Mouse (Mus musculus): Measurements from ENCODE around the gene Camk2b. TPM values are rescaled to one million over a fixed set of nuclear protein-coding genes. Genes with fewer than 3 reads are reported as not detected.

The Camk2b gene
- total RNA-seq, 2 experiments from 2014 or later: 644 to 664 TPM

Other genes starting within 250 kb of the Camk2b start
- 10 to 100 TPM in 1 of 2 experiments, 1 to 10 TPM in 1; 8.9 to 13.7 TPM for gene Polm, start 228.3 kb downstream of the Camk2b start, total RNA-seq (2021)
- gene Aebp1, start 204.4 kb downstream of the Camk2b start, total RNA-seq (2021): 10 to 100 TPM; 12.4 to 19.1 TPM
- 10 to 100 TPM; 18.0 to 19.2 TPM for gene Pold2, start 188.1 kb downstream of the Camk2b start, total RNA-seq (2021)
- gene Myl7, start 167.6 kb downstream of the Camk2b start, total RNA-seq (2021): not detected
- 1 to 10 TPM; 1.6 to 2.2 TPM for gene Gck, start 116.3 kb downstream of the Camk2b start, total RNA-seq (2021)
- 10 to 100 TPM; 82.8 to 91.0 TPM for gene Ykt6, start 110.7 kb downstream of the Camk2b start, total RNA-seq (2021)
- under 1 TPM in 1 of 2 experiments, not detected in 1; 0.25 TPM for gene A730071L15Rik, start 133.7 kb upstream of the Camk2b start, total RNA-seq (2021)
- gene Nudcd3, start 134.1 kb upstream of the Camk2b start, total RNA-seq (2021): 100 to 1,000 TPM; 120 to 133 TPM
- gene Npc1l1, start 163.8 kb upstream of the Camk2b start, total RNA-seq (2021): 1 to 10 TPM in 1 of 2 experiments, under 1 TPM in 1; 0.72 to 1.2 TPM
- 10 to 100 TPM; 45.8 to 46.5 TPM for gene Ddx56, start 201.4 kb upstream of the Camk2b start, total RNA-seq (2021)
- 10 to 100 TPM; 86.8 to 99.1 TPM for gene Tmed4, start 208.5 kb upstream of the Camk2b start, total RNA-seq (2021)
- gene Ogdh, start 225.3 kb upstream of the Camk2b start, total RNA-seq (2021): 100 to 1,000 TPM; 245 to 252 TPM